Mouse (Mus musculus): Measurements from ENCODE around the gene Efcab7.
A peak's percentile ranks its signal among the peaks of the same experiment; 100 is the strongest.

Efcab7 gene

DNA sequence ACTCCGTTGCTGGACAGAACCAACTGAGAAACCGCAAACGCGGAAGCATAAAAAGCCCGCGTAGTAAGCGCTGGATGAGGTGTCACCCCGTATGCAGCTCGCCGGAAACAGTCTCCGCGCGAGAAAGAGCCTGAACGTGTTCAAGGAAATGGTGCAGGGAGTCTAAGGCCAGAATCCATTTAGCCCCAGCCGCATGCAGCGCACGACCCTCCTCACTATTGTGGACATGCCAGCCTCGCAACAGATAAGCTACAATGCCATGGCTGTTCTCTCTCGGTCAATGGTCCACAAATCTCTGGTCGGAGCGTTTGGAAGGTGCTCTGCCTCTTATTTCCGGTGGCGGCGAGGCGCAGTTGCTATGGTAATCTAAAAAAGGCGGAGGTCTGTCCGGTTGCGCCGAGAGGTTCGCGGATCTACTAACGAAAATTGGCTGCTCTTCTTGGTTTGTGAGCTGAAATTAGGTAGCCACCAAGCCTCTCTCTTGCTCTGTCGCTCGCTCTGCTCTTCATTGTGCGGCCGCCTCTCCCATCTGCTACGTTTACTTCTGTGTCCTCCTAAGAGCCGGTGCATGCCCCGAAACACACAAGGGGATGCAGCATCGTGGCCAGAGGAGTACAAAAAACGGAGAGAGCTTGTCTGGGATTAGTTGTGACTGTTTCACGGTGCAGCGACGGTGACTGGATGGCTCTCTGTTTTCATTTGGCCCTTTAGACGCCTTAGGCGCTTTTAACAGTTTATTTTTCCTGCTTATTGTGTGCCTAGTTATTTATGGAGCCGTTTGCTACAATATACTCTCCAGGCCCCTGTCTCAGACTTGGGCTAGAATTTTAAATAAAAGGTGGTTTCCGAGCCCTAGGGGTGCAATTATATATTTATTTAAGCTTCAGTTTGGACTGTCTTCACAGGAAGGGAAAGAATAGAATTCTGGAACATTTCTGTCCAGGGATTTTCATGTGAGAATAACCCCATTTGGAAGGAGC, at the start of gene Efcab7:
TSS of gene Efcab7 (plus strand) at position 105 of the 980 bp plus-strand sequence.
- DNase-seq (ENCODE audit: low spot score) = peak; percentile 83

DNA sequence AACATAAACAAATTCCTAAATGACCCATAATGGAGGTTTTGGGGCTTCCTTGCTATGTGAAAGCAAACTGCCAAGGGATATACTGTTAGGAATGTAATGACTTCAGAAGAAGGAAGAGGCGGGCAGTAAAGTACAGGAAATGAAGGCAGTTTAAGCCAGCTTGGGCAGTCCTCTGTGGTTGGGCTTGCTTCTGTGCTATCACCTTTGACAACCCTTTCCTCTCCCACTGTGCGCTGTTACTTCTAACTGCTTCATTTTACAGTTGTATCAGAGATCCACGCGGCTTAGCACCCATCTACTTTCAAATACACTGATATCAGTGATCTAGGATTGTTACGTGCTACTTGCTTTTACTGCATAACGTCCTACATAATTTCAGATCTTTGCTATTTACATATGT, 36.6 kb upstream of the Efcab7 start:
- DNase-seq (ENCODE audit: low spot score) = no peak

DNA sequence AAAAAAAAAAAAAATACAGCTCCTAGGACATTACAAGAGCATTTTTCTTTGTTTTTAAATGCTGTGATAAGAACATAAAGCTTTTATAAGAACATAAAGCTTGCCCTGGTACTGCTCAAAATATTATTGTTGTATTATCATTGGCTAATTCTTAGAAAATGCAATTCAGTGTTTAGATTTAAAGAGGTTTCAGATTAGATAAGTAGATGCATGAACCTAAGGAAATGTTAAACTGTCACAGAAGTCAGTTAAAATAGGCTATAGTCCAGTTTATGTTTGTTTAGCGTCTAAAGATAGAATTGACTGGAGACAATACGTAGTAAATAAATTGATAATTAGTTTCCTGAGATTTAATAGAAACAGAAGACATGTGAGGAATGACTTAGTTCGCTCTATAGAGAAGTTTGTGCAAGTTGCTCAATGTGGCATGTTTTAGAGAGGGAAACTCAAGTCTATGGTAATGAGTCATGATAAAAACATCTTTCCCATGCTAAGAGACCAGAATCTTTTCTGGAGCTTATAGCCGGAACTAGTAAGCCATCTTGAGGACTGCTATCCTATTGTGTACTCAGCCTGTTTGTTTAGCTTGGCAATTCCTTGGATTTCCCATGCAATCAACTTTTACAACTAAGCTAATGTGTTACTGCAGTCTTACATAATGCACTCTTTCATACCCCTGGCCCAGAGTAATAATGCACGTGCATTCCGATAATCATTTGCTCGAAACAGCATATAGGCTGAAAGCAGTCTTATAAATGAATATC, 12.1 kb upstream of the Efcab7 start:
- no peak for DNase-seq (ENCODE audit: low spot score)

DNA sequence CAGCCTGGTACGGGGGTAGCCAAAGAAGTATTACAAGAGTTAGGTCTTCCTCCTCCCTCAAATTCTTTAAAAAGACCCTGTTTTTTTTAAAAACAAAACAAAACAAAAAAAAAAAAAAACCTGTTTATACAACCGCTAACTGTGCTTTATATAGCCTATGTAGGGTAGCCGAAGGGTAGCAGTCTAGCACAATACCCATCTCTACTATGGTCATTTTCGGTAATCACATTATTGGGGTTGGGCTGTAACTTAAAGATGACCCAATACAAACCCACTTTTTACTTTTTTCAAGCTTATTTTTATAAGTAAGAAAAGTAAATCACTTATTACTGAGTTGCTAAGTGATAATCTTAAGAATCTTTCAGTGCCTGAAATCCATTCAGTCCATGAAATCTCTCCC, 661 bp upstream of the Efcab7 start:
- DNase-seq (ENCODE audit: low spot score) = no peak

DNA sequence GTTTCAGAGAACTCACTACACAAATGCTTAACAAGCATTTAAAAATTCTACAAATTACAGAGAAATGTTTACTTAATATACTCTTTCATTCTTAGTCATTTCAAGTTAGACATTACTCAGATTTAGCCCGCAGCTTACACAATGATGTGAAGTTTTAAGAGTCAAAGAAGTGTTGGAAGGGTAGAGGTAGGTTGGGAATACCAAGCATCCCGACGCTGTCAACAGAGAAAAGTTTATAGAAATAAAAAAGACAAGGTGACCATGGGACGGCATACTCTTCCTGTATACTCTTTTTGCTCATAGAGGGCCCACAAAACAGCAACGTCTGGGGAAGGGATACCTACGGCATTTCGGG, 282 bp upstream of the Efcab7 start:
- no peak for DNase-seq (ENCODE audit: low spot score)

DNA sequence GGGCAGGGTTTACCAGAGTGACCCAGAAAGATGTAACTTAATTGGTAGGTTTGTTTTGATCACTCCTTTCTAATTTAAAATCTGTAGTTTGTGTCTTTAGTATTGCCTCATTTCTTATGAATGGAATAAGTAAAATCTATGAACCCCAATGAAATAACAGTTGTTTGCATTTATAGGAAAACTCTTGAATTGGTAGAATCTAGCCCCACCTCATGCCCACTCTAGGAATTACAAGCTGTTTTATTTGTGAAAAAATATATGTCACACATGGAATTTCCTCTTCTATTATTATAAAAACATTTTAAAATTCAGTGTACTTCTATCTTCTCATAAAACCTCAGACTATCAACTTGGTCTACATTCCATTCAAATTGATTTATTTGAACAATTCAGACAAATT, 52.9 kb downstream of the Efcab7 start:
- no peak for DNase-seq (ENCODE audit: low spot score)

DNA sequence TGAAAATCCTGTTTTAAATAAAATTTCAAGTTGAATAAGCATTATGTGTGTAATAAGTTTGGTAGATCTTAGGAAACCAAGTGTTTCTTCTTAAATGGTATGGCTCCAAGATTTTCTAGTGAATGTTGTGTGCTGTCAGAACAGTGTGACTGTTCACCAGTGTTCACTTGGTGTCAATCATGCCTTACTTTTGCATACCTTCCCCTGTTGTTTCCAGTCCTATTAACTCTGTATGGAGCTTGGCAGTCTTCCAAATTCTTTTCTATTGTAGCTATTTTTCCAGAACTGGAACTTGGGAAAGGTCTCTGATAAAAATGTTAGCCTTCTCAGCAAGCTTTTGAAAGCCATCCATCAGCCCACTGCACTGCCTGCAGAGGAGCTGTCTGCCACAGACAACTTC, 53.4 kb downstream of the Efcab7 start:
- no peak for DNase-seq (ENCODE audit: low spot score)

DNA sequence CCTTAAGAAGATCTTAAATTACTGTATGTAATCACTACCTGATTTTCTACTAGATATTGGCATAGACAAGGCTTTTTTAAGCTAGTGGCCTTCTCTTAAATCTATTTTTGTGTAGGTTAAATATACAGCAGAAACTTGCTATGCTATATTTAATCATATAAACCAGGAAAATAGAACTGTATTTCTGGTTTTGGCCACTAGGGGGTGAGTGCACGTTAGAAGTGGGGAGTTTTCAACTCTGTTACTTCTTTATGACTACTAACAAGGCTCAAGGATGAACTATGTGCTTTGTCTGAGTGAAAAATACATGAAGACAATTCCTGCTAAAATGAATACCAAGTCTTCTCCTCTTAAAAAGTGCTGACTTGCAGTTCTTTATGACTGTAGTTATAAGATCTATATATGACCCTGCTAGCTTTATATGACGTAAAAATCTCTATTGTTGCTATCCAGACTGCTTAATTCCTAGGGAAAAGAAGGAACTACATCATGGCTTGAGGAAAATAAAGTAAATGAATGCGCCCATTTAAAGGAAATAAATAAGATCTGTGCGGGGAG, 85.0 kb downstream of the Efcab7 start:
- DNase-seq (ENCODE audit: low spot score) = no peak

DNA sequence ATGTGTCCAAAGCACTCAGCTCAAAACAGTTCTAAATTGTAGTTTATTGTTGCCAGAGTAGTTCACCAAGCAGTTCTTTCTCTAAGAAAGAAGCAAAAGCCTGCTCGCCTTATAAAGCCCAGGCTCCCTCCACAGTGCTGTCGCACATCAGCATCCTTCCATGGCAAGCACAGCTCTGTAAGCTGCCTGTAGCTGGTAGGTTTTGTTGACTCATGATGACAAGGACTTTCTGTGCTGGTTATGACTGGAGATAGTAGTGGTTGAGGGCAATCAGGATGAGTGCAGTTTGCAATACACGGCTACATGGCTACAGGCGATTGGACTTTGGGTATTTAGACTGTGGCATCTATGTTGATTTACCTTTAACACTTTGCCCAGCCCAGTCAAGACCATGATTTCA, 97.4 kb downstream of the Efcab7 start:
- DNase-seq (ENCODE audit: low spot score) = no peak

DNA sequence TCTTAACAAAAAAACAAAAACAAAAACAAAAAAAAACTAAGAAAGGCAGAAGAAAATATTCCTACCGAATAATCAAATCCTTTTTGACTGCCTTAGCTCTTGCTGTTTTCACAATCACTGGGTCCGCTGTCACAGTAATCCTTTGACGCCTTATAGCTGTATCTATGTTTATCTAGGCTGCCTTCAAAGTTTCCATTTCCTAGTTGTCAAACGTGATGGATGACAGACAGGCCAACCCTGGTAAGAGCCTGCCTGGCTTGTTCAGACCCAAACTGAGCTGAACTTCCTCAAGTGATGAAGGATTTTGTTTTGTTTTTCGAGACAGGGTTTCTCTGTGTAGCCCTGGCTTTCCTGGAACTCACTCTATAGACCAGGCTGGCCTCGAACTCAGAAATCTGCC, 99.5 kb downstream of the Efcab7 start:
- no peak for DNase-seq (ENCODE audit: low spot score)

DNA sequence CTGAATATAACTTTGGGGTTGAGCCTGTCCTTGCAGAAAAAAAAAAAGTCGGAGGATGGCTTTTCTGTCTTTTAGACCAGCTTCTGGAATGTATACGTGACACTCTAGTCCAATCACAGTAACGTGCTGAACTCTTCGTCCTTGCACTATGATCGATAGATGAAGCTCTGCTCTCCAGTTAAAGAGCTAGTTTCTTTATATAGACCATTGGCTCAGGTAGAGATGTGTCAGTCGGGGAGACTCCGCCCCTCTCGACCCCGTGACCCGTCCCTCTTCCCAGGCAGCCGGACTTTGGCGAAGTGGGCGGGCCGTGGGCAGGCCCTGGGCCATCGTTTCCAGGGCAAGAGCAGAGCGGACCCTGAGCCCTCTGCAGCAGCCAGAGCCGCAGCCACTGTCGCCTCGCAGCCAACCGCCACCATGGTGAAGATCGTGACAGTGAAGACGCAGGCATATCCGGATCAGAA, 100.2 kb downstream of the Efcab7 start, which contains the start of gene Pgm1:
TSS of gene Pgm1 (plus strand) at position 266 of the 464 bp plus-strand sequence.
- peak; percentile 82 for DNase-seq (ENCODE audit: low spot score)

DNA sequence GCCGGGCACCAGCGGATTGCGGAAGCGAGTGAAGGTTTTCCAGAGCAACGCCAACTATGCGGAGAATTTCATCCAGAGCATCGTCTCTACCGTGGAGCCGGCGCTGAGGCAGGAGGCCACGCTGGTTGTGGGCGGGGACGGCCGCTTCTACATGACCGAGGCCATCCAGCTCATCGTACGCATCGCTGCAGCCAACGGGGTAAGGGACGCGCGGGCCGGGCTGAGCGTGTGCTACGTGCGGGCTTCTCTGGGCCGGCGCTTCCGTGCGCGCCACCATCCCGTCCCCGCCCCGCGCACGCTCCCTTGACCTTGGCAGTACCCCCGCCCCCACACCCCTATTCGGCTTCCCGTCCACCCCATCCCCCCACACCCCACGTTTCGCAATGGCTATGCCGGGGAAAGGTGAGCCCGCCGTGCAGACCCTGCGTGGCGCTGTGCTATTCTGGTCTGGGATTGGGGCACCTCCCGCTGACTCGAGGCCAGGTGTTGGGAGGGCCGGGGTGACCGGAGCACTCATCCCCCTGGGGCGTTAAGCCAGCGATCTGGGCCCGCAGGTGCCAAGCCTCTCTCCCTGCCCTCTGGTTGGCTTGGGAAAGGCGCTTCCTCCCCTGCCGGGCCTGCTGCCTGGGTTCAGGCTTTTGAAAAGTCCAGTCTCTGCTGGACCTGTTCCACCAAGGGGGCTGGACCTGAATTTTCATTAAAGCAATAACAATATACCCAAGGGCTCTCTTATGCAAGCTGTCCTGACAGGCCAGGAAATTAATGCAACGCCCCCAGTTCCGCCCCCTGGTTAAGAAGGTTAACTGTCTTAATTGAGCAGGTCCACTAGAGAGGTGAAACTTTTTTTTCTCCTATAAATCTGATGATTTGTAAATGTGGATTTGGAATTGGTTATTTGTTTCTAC, 100.9 kb downstream of the Efcab7 start, which contains the start of gene Itgb3bp:
TSS of gene Itgb3bp (minus strand) at position 201 of the 905 bp plus-strand sequence.
- DNase-seq (ENCODE audit: low spot score) = peak; percentile 74

DNA sequence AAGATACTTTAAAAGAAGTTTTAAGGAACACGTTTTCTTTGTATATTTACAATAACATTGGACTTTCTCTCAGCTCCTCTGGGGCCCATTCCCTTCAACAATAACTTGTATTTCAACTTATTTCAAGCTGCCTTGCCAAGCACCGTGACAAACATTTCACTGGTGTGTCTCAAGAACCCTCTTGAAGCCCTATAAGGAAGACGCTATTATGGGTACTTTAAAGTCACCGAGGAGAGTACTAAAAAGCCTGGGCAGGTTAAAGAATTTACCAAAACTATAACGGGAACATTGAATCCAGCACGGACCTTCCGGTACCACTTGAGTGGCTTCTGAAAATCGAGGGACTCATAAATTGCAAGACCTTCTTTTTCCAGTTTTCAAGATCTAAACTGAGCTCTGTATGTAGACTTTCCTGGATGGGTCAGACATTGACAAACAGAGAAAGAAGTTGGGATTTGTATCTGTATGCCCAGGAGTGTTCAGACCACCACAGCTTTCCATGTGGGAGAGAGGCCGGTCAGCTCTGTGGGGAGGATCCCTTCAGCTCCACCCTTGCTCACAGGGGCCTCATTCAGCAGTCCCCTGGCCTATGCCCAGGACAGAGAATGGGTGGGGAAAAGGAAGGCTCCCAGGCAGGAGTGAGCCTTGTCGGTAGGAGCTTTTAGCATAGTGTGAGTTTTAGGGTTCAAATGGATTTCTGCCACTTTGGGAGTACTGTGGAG, 101.7 kb downstream of the Efcab7 start:
- DNase-seq (ENCODE audit: low spot score) = peak; percentile 26

DNA sequence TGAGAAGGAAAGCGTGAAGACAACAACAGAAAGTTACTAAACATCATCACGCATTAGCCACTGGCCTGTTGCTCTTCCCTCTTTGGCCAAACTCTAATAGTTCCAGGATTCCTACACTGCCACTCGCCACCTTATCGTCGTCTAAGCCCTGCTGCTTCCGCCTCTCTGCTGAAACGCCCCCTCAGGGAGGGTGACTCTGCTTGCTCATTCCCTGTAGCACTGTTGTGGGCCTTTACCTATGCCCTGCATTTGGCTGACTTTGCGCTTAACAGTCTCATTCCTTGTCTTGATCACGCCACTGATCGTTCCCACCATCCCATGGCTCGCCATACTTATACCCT, 102.2 kb downstream of the Efcab7 start:
- no peak for DNase-seq (ENCODE audit: low spot score)

DNA sequence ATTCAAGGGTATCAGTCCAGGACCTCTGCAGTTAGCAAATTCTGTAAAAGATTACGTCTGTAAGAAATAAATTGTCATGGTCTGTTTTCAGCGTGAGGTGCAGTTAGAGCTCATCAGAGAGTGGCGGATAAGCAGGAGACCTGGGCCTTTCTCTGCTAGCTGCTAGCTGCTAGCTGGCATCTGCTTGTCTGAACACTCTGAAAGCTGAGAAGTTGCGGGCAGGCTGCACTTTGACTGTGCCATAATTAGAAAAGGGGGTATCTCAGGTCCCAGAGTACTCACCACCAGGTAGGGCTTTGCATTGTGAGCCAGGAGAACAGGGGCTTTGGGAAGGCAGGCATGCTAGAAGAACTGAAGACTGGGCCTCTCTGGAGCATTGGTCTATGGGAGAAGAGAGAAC, 102.8 kb downstream of the Efcab7 start:
- DNase-seq (ENCODE audit: low spot score) = no peak

DNA sequence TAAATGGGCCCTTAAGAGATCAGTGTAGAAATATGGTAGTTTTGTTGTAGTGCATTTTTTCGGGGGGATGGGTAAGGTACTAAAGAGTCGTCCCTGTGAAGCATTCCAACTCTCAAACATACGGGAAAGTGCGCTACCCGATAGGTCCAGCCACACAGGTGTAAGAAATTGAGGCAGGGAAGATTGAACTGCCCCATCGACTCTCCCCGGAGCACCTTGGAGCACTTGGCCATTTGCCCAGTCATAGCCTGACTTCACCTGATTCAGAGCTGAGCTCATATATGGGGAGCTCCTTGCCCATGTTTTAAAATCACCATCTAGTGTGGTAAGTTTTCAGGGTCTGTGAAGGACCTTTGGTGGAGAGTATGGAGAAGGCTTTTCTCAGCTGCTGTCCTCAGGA, 105.9 kb downstream of the Efcab7 start:
- DNase-seq (ENCODE audit: low spot score) = no peak

DNA sequence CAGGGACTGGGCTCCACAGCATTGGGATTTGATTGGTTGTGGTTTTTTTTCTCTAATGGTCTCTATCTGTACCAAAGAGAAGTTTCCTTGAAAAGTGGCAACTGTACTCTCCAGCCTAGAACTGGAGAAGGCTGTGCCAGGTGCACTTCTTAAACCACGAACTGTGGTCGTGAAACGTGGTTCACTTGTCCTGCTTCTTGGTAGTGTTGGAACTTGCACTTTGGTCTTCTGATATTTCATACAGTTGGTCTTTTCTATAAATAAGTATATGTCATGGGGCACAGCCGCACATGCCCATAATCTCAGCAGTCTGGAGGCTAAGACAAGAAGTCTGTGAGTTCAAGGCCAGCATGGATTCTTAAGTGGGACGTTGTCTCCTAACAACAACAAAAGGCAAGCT, 107.3 kb downstream of the Efcab7 start:
- DNase-seq (ENCODE audit: low spot score) = no peak

DNA sequence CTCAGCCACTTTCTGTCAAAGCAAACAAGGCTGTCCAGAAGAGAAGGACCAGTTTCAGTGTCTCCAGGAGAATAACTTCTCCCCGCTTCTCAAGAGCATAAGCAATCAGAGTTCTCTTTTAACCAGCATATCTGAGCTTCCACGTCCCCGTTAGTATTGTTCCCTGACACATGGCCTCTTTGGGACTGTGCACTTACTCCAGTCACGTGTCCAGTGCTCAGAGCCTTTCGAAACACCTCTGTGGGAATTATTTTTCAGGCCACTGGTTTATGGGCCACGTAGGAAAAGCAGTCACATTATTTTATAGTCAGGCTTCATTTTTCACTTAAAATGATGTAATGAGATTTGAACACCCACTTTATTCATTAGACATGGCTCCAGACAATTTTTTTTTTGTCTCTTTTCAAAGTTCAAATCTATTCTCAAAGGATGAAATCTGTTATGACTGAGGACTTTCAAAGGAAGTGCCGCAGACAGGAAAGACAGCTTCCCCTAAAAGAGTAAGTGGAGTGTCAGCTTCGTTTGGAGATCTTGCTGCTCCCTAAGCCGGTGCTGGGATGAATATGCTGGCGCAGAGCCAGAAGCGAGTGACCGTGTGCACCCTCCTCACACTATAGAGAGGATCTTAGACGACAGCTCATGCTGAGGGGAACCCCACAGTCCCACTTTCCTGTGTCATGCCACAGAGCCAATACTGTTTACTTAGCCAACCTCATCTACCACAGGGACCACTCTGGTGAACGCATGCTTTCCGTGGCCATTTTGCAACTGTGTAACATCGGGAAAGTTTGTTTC, 110.9 kb downstream of the Efcab7 start:
- no peak for DNase-seq (ENCODE audit: low spot score)

DNA sequence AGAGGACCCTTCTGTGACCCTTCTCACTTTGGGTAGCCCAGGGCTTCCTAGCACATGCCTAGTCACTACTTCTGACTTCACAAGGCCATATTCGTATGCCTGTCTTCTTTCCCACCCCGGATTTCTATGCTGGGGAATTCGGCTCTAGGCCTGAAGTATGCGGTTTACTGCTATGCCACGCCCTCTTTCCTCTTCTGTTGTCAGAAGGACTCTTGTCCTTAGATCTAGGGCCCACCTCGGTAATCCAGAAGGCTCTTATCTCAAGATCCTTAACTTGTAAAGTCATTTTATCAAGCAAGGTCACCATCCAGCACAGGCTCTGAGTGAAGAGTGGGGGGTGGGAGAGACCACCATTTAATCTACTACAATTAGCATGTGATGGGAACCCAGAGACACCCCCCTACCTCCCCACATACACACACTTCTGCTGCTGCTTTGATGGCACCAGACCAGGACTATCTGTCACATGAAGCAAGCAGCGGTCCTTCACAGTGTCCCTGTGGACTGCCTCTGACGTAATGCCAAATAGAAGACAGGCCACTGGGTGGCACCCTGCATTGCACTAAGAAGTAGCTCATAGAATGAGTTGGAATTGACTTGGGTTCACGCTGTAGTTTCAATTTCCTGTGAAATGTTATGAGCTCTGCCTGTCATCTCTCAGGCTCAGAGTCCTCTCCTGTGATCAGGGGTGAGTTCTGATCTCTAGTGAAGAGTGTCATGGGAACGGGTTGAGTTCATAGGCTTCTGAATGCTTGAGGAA, 112.8 kb downstream of the Efcab7 start:
- no peak for DNase-seq (ENCODE audit: low spot score)

Data from urinary bladder, postnatal 14 days (tissue).